Mouse (Mus musculus): ENCODE results near the gene Suds3.

- no peak for TF ChIP-seq MAX (IDR thresholded peaks at IDR 0.05; ENCODE audit: low read length)
- no peak for TF ChIP-seq USF1 (IDR thresholded peaks at IDR 0.05; ENCODE audit: low read depth, low read length)
- TF ChIP-seq KAT2A (conservative IDR thresholded peaks at IDR 0.05; ENCODE audit: low read depth, low read length), result no peak
- TF ChIP-seq POLR2A (IDR thresholded peaks at IDR 0.05; ENCODE audit: control insufficient read depth in 1 of 2, insufficient read depth in 1 of 2, low read depth in 1 of 2, low read length in 2 of 2, poor library complexity in 1 of 2), result no peak
Observed at GRCm38 (mm10) chr5:117099742-117100141, 16.2 kb downstream of the Suds3 start.

Measured in MEL (cell line).